Mouse (Mus musculus) thymus, adult 2 months (tissue): ENCODE results near the gene Ankfn1. TPM values are rescaled to one million over a fixed set of nuclear protein-coding genes. Genes with fewer than 3 reads are reported as not detected.

ENCODE experiments used
- DNase-seq: peaks from one replicate; pipeline ENCODE4 v3.0.0; 2021
- H3K27ac ChIP-seq: fragments of 200-500 bp; 2 replicates; pipeline ENCODE4 v1.5.1; 2012; ENCODE audit warnings: low read length, control low read depth; ENCODE audit not compliant: control insufficient read depth, insufficient read depth
- H3K27me3 ChIP-seq: fragments of 200-500 bp; 2 replicates; pipeline ENCODE4 v1.6.1; 2012; ENCODE audit warnings: mild to moderate bottlenecking, low read length, moderate library complexity, mixed read lengths; ENCODE audit not compliant: control insufficient read depth, insufficient read depth
- H3K36me3 ChIP-seq: fragments of 200-500 bp; 2 replicates; pipeline ENCODE4 v1.6.1; 2012; ENCODE audit warnings: mild to moderate bottlenecking, low read length, moderate library complexity; ENCODE audit not compliant: control insufficient read depth, insufficient read depth
- H3K4me1 ChIP-seq: fragments of 200-500 bp; replicated peaks from 2 replicates; pipeline ENCODE4 v1.6.1; 2012; ENCODE audit warnings: low read length; ENCODE audit not compliant: control insufficient read depth, insufficient read depth
- H3K4me3 ChIP-seq: fragments of 200-500 bp; 2 replicates; pipeline ENCODE4 v1.5.1; 2012; ENCODE audit warnings: mild to moderate bottlenecking, low read length, control low read depth, moderate library complexity; ENCODE audit not compliant: control insufficient read depth, insufficient read depth
- CTCF ChIP-seq: fragments of 200-500 bp; IDR thresholded peaks from 2 replicates; pipeline ENCODE4 v1.5.1; 2012; ENCODE audit warnings: mild to moderate bottlenecking, control low read depth, low read length, moderate library complexity, borderline replicate concordance; ENCODE audit not compliant: control insufficient read depth, poor library complexity, insufficient read depth; ENCODE audit errors: extremely low read depth
- POLR2A ChIP-seq: fragments of 200-500 bp; IDR thresholded peaks from 2 replicates; pipeline ENCODE4 v1.6.1; 2012; ENCODE audit warnings: mild to moderate bottlenecking, low read length, control low read depth, moderate library complexity; ENCODE audit not compliant: control insufficient read depth, poor library complexity, insufficient read depth; ENCODE audit errors: extremely low read depth
- WGBS: fragments of 180-500 bp; shearing (Covaris S2); methylation state at CpG from one replicate; pipeline ENCODE4 v1.1.7; 2018; 5-methylcytosine and 5-hydroxymethylcytosine counted together
- polyA plus RNA-seq: library from polyadenylated mRNA; depleted of rRNA; stranded (reverse); fragments of >200 nt; gene quantifications from 2 replicates; pipeline ENCODE4 v1.2.3, GENCODE M21; 2012

Ankfn1 gene
- polyA plus RNA-seq, 1 experiment: 0.07 TPM

GRCm38 (mm10) chr11:89600921-89601515 lies 176.4 kb downstream of the Ankfn1 start:
- Histone ChIP-seq H3K27ac (no peak overlapping the region), H3K4me3 (no peak overlapping the region), H3K36me3 (no peaks in the 10 kb centered on the region), H3K4me1 (no peaks in the 10 kb centered on the region), H3K27me3 (no peaks in the 10 kb centered on the region)
- TF ChIP-seq CTCF: no peak
- TF ChIP-seq POLR2A: no peak
- WGBS: 95% methylated on average over 8 of the region's 8 CpGs
- no peak for DNase-seq

- WGBS: 81% methylated on average over 10 of the region's 10 CpGs
- Histone ChIP-seq H3K27ac (no peak overlapping the region), H3K4me1 (no peaks in the 10 kb centered on the region), H3K4me3 (no peak overlapping the region), H3K27me3 (no peaks in the 10 kb centered on the region), H3K36me3 (no peaks in the 10 kb centered on the region)
- no peak for TF ChIP-seq CTCF
- TF ChIP-seq POLR2A: no peak
- no peak for DNase-seq
Measured at GRCm38 (mm10) chr11:89590273-89590874, 187.1 kb downstream of the Ankfn1 start.

GRCm38 (mm10) chr11:89586341-89586740 lies 191.1 kb downstream of the Ankfn1 start:
- TF ChIP-seq POLR2A: no peak
- TF ChIP-seq CTCF: no peak
- H3K4me1 ChIP-seq: no peaks in the 10 kb centered on the region
- WGBS: 89% methylated on average over 2 of the region's 2 CpGs
- H3K27me3 ChIP-seq: no peaks in the 10 kb centered on the region
- DNase-seq: no peak
- H3K36me3 ChIP-seq: no peaks in the 10 kb centered on the region
- no peak overlapping the region for H3K27ac ChIP-seq
- H3K4me3 ChIP-seq: no peak overlapping the region

- no peak overlapping the region for H3K27ac ChIP-seq
- H3K36me3 ChIP-seq: no peaks in the 10 kb centered on the region
- H3K4me3 ChIP-seq: no peak overlapping the region
- H3K27me3 ChIP-seq: no peaks in the 10 kb centered on the region
- no peak for DNase-seq
- no peaks in the 10 kb centered on the region for H3K4me1 ChIP-seq
- no peak for TF ChIP-seq CTCF
- TF ChIP-seq POLR2A: no peak
- 70% methylated on average over 6 of the region's 6 CpGs for WGBS
Measured at GRCm38 (mm10) chr11:89579826-89580225, 197.6 kb downstream of the Ankfn1 start.

GRCm38 (mm10) chr11:89579111-89579510 lies 198.3 kb downstream of the Ankfn1 start:
- H3K4me1 ChIP-seq: no peaks in the 10 kb centered on the region
- 95% methylated on average over 4 of the region's 4 CpGs for WGBS
- H3K27me3 ChIP-seq: no peaks in the 10 kb centered on the region
- H3K4me3 ChIP-seq: no peak overlapping the region
- no peak for DNase-seq
- TF ChIP-seq CTCF: no peak
- TF ChIP-seq POLR2A: no peak
- no peak overlapping the region for H3K27ac ChIP-seq
- H3K36me3 ChIP-seq: no peaks in the 10 kb centered on the region

- 69% methylated on average over 11 of the region's 11 CpGs for WGBS
Measured at GRCm38 (mm10) chr11:89574269-89574838, 203.1 kb downstream of the Ankfn1 start.

More at GRCm38 (mm10) chr11:89574269-89574838, 203.1 kb downstream of the Ankfn1 start:
- no peak overlapping the region for H3K4me3 ChIP-seq
- no peak for DNase-seq
- TF ChIP-seq CTCF: no peak
- no peak for TF ChIP-seq POLR2A
- no peaks in the 10 kb centered on the region for H3K27me3 ChIP-seq
- no peaks in the 10 kb centered on the region for H3K36me3 ChIP-seq
- no peaks in the 10 kb centered on the region for H3K4me1 ChIP-seq
- no peak overlapping the region for H3K27ac ChIP-seq
